Mouse (Mus musculus) testis, adult 2 months (tissue): ENCODE data around the gene Olfr1339. TPM values are rescaled to one million over a fixed set of nuclear protein-coding genes. Genes with fewer than 3 reads are reported as not detected.

Experiments
- H3K27ac ChIP-seq: fragments of 200-500 bp; 2 replicates; pipeline ENCODE4 v1.5.1; 2012; ENCODE audit warnings: low read depth, low read length; ENCODE audit not compliant: control insufficient read depth, insufficient read depth
- H3K27me3 ChIP-seq: fragments of 200-500 bp; 2 replicates; pipeline ENCODE4 v1.6.1; 2012; ENCODE audit warnings: mild to moderate bottlenecking, low read length, moderate library complexity; ENCODE audit not compliant: control insufficient read depth, insufficient read depth
- H3K36me3 ChIP-seq: fragments of 200-500 bp; 2 replicates; pipeline ENCODE4 v1.6.1; 2012; ENCODE audit warnings: mild to moderate bottlenecking, low read length; ENCODE audit not compliant: control insufficient read depth, insufficient read depth
- H3K4me1 ChIP-seq: fragments of 200-500 bp; 2 replicates; pipeline ENCODE4 v1.6.1; 2012; ENCODE audit warnings: low read length; ENCODE audit not compliant: control insufficient read depth, insufficient read depth
- H3K4me3 ChIP-seq: fragments of 200-500 bp; 2 replicates; pipeline ENCODE4 v1.5.1; 2012; ENCODE audit warnings: low read depth, mild to moderate bottlenecking, low read length, moderate library complexity, mixed read lengths; ENCODE audit not compliant: control insufficient read depth
- CTCF ChIP-seq: fragments of 200-500 bp; IDR thresholded peaks from 2 replicates; pipeline ENCODE4 v1.5.1; 2012; ENCODE audit warnings: low read depth, mild to moderate bottlenecking, inconsistent platforms, low read length, moderate library complexity; ENCODE audit not compliant: control insufficient read depth, insufficient read depth, insufficient replicate concordance
- POLR2A ChIP-seq: fragments of 200-500 bp; IDR thresholded peaks from 2 replicates; pipeline ENCODE4 v1.6.1; 2012; ENCODE audit warnings: low read depth, mild to moderate bottlenecking, inconsistent platforms, low read length, moderate library complexity; ENCODE audit not compliant: control insufficient read depth
- polyA plus RNA-seq: library from polyadenylated mRNA; depleted of rRNA; stranded (reverse); fragments of >200 nt; gene quantifications from 2 replicates; pipeline ENCODE4 v1.2.3, GENCODE M21; 2012; rRNA removed

The Olfr1339 gene
- not detected in 2 replicates for polyA plus RNA-seq

DNA sequence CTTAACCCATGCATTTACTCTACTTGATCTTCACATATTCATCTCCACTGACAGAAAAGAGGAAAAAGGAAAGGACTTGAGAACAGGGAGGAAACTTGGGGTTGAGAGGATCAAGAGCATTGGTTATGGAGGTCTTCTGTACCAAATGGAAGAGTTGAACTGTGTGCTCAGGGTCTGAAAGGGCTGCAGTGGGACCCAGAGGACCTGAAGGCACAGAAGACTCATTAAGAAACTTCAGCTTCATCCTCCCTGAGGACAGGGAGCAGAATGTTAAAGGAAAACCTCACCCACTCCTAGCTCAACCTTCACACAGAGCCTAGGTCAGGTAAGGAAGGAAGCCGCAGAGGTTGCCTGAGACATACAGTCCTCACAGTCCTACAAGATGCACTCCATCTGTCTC lies at the start of gene Olfr1339:
Gene Olfr1339, plus strand, starts transcription at position 301 of the 400 bp plus-strand sequence.
- Histone ChIP-seq H3K4me1 (no peaks in the 10 kb centered on the region), H3K27me3 (no peaks in the 10 kb centered on the region), H3K36me3 (no peaks in the 10 kb centered on the region), H3K4me3 (no peak within 1 kb of the TSS), H3K27ac (no peak within 1 kb of the TSS)
- no peak for TF ChIP-seq POLR2A
- no peak for TF ChIP-seq CTCF

GRCm38 (mm10) chr4:118687086-118687485 lies 44.9 kb upstream of the Olfr1339 start:
- Histone ChIP-seq H3K27ac (no peak overlapping the region), H3K4me3 (no peak overlapping the region), H3K27me3 (no peaks in the 10 kb centered on the region), H3K36me3 (no peaks in the 10 kb centered on the region), H3K4me1 (no peaks in the 10 kb centered on the region)
- TF ChIP-seq POLR2A: no peak
- no peak for TF ChIP-seq CTCF

DNA sequence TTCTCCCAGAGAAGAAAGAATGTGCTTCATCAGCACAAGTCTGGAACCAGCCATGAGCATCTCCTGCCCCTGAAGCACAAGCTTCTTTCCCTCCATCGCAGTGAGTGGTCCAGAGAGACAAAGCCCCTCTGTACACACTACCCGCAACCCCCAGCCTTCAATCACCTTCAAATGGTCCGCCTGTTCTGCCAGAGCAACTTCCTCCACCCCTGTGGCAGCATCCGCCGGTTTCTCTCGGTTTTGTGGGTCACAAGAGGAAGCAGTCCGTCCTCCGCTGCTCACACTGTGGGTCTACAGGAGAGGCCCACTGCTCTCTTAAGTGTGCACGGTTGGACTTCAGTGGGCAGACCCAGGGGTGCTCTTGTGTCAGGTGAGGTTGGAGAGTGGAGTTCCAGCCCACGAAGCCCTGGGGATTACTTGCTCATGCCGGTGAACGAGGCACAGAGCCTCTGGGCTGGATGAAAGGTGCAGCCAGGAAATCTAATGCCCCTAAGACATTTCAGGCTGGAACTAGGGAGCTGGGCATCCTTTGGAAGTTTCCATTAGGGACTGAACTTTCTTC lies 39.5 kb upstream of the Olfr1339 start, which contains the start of gene Olfr1342:
Gene Olfr1342, minus strand, starts transcription at position 345 of the 562 bp plus-strand sequence.
- no peak for TF ChIP-seq CTCF
- no peak for TF ChIP-seq POLR2A
- no peak within 1 kb of the TSS for H3K27ac ChIP-seq

GRCm38 (mm10) chr4:118693812-118694211 lies 38.2 kb upstream of the Olfr1339 start:
- Histone ChIP-seq H3K4me3 (no peak overlapping the region), H3K27ac (no peak overlapping the region), H3K27me3 (no peaks in the 10 kb centered on the region), H3K36me3 (no peaks in the 10 kb centered on the region), H3K4me1 (peaks cover 6% of the 10 kb centered on the region)
- no peak for TF ChIP-seq POLR2A
- TF ChIP-seq CTCF: no peak

More for the DNA sequence above, 39.5 kb upstream of the Olfr1339 start, which contains the start of gene Olfr1342:
- H3K4me3 ChIP-seq: no peak within 1 kb of the TSS
- H3K36me3 ChIP-seq: no peaks in the 10 kb centered on the region
- peaks cover 6% of the 10 kb centered on the region for H3K4me1 ChIP-seq
- H3K27me3 ChIP-seq: no peaks in the 10 kb centered on the region

GRCm38 (mm10) chr4:118703223-118703622 lies 28.8 kb upstream of the Olfr1339 start, which contains the start of gene Olfr1341:
Olfr1341 (plus strand) TSS chr4:118703523.
- TF ChIP-seq CTCF: no peak
- no peak for TF ChIP-seq POLR2A
- no peaks in the 10 kb centered on the region for H3K36me3 ChIP-seq
- no peaks in the 10 kb centered on the region for H3K27me3 ChIP-seq
- H3K27ac ChIP-seq: no peak within 1 kb of the TSS
- no peaks in the 10 kb centered on the region for H3K4me1 ChIP-seq
- no peak within 1 kb of the TSS for H3K4me3 ChIP-seq

DNA sequence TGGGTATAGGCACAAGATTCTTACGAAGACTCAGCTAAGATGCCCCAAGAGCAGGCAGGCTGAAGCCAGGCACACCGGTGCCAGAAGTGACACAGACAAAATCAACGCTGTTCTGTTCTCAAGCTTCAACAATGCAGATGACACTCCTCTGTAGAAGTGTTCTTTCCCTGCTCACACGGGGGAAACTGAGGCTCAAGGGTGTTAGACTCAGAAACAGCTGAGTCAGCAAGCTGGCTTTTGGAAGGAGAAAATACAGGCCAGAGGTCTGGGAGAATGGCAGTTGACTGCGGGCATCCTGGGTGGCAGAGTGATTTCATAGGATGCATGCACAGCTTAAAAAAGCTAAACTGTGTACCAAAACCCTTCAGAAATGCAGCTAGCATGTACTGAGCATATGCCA lies 23.9 kb upstream of the Olfr1339 start:
- Histone ChIP-seq H3K4me1 (no peaks in the 10 kb centered on the region), H3K27ac (no peak overlapping the region), H3K4me3 (no peak overlapping the region), H3K36me3 (no peaks in the 10 kb centered on the region), H3K27me3 (no peaks in the 10 kb centered on the region)
- TF ChIP-seq POLR2A (no peak), CTCF (no peak)

DNA sequence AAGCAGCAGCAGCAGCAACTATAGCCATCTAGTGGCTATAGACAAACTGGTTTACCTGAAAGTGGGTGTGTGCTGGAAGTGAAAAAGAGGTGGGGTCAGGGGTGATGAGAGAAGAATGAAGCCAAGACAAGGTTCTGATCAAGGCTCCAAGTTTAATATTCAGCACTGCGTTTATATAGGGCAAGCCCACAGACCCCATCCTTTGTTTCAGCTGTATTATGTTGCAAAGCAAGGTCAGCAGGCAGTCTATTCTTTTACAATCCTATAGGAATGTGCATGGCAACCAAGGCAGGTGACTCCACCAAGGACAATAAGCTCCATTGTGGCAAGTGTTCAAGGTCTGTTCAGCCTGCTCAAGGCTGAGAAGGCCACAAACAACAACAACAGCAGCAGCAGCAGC lies 20.3 kb upstream of the Olfr1339 start:
- Histone ChIP-seq H3K27ac (no peak overlapping the region), H3K36me3 (no peaks in the 10 kb centered on the region), H3K27me3 (no peaks in the 10 kb centered on the region), H3K4me3 (no peak overlapping the region), H3K4me1 (no peaks in the 10 kb centered on the region)
- TF ChIP-seq POLR2A (no peak), CTCF (no peak)

DNA sequence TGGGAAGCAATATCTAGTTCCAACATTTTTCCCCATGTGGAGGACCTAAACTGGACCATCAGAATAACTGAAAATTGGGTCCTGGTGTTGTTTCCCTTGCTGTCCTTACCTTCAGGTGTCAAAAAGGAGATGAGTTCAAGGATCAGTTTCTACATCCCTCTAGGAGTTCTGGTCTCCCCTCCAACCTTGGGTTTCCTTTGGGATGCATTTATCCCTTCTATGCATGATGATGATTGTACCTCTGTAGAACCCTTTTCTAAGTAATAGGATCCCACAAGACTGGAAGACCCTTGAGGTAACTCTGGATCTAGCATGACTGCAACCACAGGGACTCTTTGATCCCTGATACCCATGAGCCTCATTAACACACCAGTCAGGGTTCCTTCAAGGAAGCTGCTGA lies 12.1 kb upstream of the Olfr1339 start, which contains the start of gene Olfr1340:
Gene Olfr1340, plus strand, starts transcription at position 301 of the 400 bp plus-strand sequence.
- H3K27ac ChIP-seq: no peak within 1 kb of the TSS
- no peaks in the 10 kb centered on the region for H3K4me1 ChIP-seq
- H3K4me3 ChIP-seq: no peak within 1 kb of the TSS
- TF ChIP-seq CTCF (no peak), POLR2A (no peak)
- no peaks in the 10 kb centered on the region for H3K36me3 ChIP-seq
- no peaks in the 10 kb centered on the region for H3K27me3 ChIP-seq
